Mouse (Mus musculus) liver, embryonic 11.5 days (tissue): ENCODE measurements around the gene Nek6. TPM values are rescaled to one million over a fixed set of nuclear protein-coding genes. Genes with fewer than 3 reads are reported as not detected.
A peak's percentile ranks its signal among the peaks of the same experiment; 100 is the strongest.

ENCODE experiments used
- ATAC-seq: fragments of 200-750 bp; cut with Nextera tagmentation; replicated peaks from 2 replicates; pipeline ENCODE4 v1.8.0; 2017; ENCODE audit warnings: moderate number of reproducible peaks, mild to moderate bottlenecking, moderate TSS enrichment, moderate library complexity; ENCODE audit not compliant: low FRiP score
- DNase-seq: peaks from one replicate; pipeline ENCODE4 v3.0.0-alpha.2; 2017; ENCODE audit warnings: low spot score
- H3K27ac ChIP-seq: fragments of 300-500 bp; sonication (generic); 2 replicates; pipeline ENCODE4 v1.5.1; 2014; ENCODE audit warnings: mild to moderate bottlenecking, low read depth, low read length, control low read depth
- H3K27me3 ChIP-seq: fragments of 300-500 bp; sonication (generic); replicated peaks from 2 replicates; pipeline ENCODE4 v1.6.1; 2014; ENCODE audit warnings: low read length, mixed read lengths; ENCODE audit not compliant: control insufficient read depth, insufficient read depth
- H3K36me3 ChIP-seq: fragments of 300-500 bp; sonication (generic); 2 replicates; pipeline ENCODE4 v1.6.1; 2014; ENCODE audit warnings: mild to moderate bottlenecking, low read length, moderate library complexity, mixed read lengths; ENCODE audit not compliant: control insufficient read depth, insufficient read depth
- H3K4me1 ChIP-seq: fragments of 300-500 bp; sonication (generic); replicated peaks from 2 replicates; pipeline ENCODE4 v1.6.1; 2014; ENCODE audit warnings: low read length, mixed read lengths; ENCODE audit not compliant: control insufficient read depth, insufficient read depth
- H3K4me2 ChIP-seq: fragments of 300-500 bp; sonication (generic); 2 replicates; pipeline ENCODE4 v1.6.1; 2014; ENCODE audit warnings: mild to moderate bottlenecking, control low read depth, moderate library complexity
- H3K4me3 ChIP-seq: fragments of 300-500 bp; sonication (generic); 2 replicates; pipeline ENCODE4 v1.5.1; 2014; ENCODE audit warnings: low read depth, low read length, control low read depth
- H3K9ac ChIP-seq: fragments of 300-500 bp; sonication (generic); 2 replicates; pipeline ENCODE4 v1.6.1; 2014; ENCODE audit warnings: low read depth, low read length, control low read depth
- H3K9me3 ChIP-seq: fragments of 300-500 bp; sonication (generic); 2 replicates; pipeline ENCODE4 v1.6.1; 2016; ENCODE audit warnings: low read length, inconsistent platforms, mixed read lengths; ENCODE audit not compliant: control insufficient read depth
- WGBS: fragments of 180-500 bp; shearing (Covaris S2); extraction: QIAGEN DNeasy Blood & Tissue Kit; methylation state at CpG from one replicate; pipeline ENCODE4 v1.1.7; 2014; 5-methylcytosine and 5-hydroxymethylcytosine counted together
- polyA plus RNA-seq: library from polyadenylated mRNA; unstranded; fragments of >200 nt; fragmentation: Nextera tagmentation; extraction: Ambion mirVana; gene quantifications from 2 replicates; pipeline ENCODE4 v1.2.1, GENCODE M21; 2014

Gene Nek6
- polyA plus RNA-seq, 1 experiment from 2014 or later, result 66.2 TPM

DNA sequence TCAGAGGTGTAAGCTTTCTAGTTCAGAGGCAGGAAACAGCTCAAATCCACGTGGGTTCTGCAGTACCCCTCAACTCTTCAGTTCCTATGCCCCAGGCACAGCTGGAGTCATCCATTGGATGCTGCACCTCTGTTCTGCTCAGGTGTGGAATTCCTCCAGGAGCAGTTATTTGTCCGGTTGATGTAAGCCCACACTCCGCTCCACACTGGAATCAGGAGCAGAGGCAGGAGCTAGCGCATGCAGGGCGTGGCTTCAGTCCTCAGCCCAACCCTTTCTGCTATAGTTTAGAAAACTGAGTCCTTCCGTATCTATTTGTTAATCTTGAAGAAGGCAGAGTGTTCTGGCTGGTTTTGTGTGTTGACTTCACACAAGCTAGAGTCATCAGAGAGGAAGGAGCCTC lies 9.3 kb upstream of the Nek6 start:
- H3K27ac ChIP-seq, result no peak overlapping the region
- no peaks in the 10 kb centered on the region for H3K9me3 ChIP-seq
- no peaks in the 10 kb centered on the region; the same call in 1 of the 2 replicates for H3K27me3 ChIP-seq
- H3K4me1 ChIP-seq, result no peaks in the 10 kb centered on the region
- 73% methylated on average over 6 of the region's 6 CpGs for WGBS
- H3K9ac ChIP-seq, result no peak overlapping the region
- H3K4me2 ChIP-seq, result no peak overlapping the region
- DNase-seq (no peak), ATAC-seq (no peak)
- H3K36me3 ChIP-seq, result no peaks in the 10 kb centered on the region
- H3K4me3 ChIP-seq, result no peak overlapping the region

DNA sequence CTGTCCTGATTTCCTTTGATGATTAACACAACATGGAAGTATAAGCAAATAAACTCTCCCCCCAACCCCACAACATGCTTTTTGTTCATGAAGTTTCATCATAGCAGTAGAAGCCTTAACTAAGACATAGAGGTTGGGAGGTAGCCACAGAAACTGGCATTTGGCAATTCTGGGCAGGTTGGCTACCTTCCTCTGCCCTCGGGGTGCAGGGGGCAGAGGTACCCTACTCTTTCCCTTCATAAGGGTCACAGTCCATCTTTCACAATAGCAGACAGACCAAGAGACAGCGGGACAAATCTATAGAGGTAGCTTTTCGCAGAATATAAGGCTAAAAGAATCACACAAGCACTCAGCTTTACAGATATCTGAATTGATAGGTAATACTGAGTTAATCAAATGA lies 8.7 kb upstream of the Nek6 start:
- no peak overlapping the region for H3K4me3 ChIP-seq
- H3K27me3 ChIP-seq, result no peaks in the 10 kb centered on the region; the same call in 1 of the 2 replicates
- no peaks in the 10 kb centered on the region for H3K4me1 ChIP-seq
- no peak overlapping the region for H3K9ac ChIP-seq
- no peak overlapping the region for H3K27ac ChIP-seq
- no peak overlapping the region for H3K4me2 ChIP-seq
- DNase-seq (no peak), ATAC-seq (no peak)
- no peaks in the 10 kb centered on the region for H3K36me3 ChIP-seq
- no peaks in the 10 kb centered on the region for H3K9me3 ChIP-seq
- 78% methylated on average over 3 of the region's 3 CpGs for WGBS

DNA sequence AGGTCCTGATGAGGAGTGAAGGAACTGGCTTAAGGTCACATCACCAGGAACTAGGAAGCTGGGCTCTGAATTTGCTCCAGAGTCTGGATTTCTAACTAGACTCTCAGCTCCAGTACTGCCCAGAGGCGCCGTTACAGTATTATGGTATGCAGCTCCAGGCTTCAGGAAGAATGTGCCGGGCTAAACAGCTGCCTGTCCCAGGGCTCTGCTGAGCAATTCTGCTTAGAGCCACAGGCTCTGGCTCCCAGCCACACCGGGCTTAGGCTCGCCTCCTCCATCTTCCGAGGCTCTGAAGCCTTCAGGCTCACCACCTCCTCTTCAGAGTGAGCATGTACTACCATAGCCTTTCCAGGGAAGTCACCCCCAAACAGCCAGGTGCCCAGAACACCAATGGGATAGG lies 7.1 kb upstream of the Nek6 start:
- ATAC-seq (no peak), DNase-seq (no peak)
- no peaks in the 10 kb centered on the region for H3K4me1 ChIP-seq
- peaks cover 2% of the 10 kb centered on the region; the same call in 1 of the 2 replicates for H3K27me3 ChIP-seq
- no peak overlapping the region for H3K27ac ChIP-seq
- 67% methylated on average over 6 of the region's 6 CpGs for WGBS
- no peak overlapping the region for H3K9ac ChIP-seq
- H3K4me2 ChIP-seq, result no peak overlapping the region
- H3K9me3 ChIP-seq, result no peaks in the 10 kb centered on the region
- no peak overlapping the region for H3K4me3 ChIP-seq
- H3K36me3 ChIP-seq, result no peaks in the 10 kb centered on the region

GRCm38 (mm10) chr2:38507181-38507580 lies 4.3 kb upstream of the Nek6 start:
- 74% methylated on average over 1 of the region's 1 CpGs for WGBS
- Histone ChIP-seq H3K4me1 (no peaks in the 10 kb centered on the region; the same call in 1 of the 2 replicates), H3K27ac (no peak overlapping the region), H3K9me3 (no peaks in the 10 kb centered on the region), H3K36me3 (no peaks in the 10 kb centered on the region), H3K4me3 (no peak overlapping the region), H3K9ac (no peak overlapping the region), H3K4me2 (no peak overlapping the region), H3K27me3 (peaks cover 5% of the 10 kb centered on the region; the same call in 1 of the 2 replicates)
- no peak for DNase-seq
- ATAC-seq, result no peak

DNA sequence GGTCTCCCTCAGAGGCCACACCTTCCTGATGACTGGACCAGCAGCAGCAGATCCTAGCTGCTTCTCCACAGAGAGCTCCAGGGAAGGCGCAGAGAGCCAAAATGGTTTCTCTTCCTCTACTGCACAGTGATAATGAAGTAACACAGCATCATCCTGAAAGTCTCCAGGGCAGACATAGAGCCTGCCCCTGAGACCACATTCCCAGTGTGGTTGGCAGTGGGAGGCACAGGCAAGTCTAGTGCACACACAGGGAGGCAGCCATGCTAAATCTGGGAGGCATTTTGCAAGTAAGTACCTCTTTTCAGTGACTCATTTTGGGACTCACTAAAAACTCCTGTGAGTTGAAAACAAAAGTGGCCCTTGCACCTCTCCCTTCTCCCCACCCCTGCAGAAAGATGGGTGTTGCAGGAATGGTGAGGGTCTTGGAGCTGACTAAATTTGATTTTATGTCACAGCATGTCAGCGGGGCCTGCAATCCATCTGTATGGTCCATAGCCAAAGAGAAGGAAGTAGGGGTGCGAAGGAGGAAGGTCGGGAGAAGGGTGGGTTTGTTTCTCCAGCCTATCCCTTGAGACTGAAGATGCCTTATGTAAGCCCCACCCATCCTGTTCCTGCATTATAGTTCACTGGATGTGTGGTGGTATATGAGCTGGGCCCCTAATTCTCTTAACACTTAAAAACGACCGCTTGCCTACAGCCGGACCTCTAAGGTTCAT lies 2.3 kb upstream of the Nek6 start:
- Histone ChIP-seq H3K9me3 (no peaks in the 10 kb centered on the region), H3K27me3 (peaks cover 5% of the 10 kb centered on the region; the same call in 1 of the 2 replicates), H3K4me2 (no peak overlapping the region), H3K9ac (no peak overlapping the region), H3K4me3 (no peak overlapping the region), H3K4me1 (peaks cover 7% of the 10 kb centered on the region; the same call in 1 of the 2 replicates), H3K27ac (no peak overlapping the region), H3K36me3 (no peaks in the 10 kb centered on the region)
- 81% methylated on average over 7 of the region's 7 CpGs for WGBS
- no peak for DNase-seq
- ATAC-seq, result no peak

DNA sequence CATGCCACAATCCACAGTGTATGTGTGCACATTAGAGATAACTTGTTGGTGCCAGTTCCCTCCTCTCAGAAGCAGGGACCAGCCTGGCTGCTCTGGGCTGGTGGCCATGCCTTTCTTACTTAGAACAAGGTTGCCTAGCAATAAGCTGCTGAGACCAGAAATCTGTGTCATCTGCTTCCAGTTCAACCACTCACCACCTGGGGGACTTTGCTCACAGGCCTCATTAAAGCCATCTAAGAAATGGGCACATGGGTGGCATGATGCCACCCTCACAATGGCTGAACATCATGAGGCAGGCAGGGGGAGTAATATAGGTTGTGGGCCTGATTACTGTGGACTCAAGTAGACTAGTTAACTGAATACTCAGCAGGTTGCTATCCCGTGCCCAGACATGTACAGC lies 1.3 kb upstream of the Nek6 start:
- H3K4me1 ChIP-seq, result peaks cover 14% of the 10 kb centered on the region
- H3K27me3 ChIP-seq, result peaks cover 5% of the 10 kb centered on the region; the same call in 1 of the 2 replicates
- H3K4me2 ChIP-seq, result no peak overlapping the region
- 91% methylated on average over 1 of the region's 1 CpGs for WGBS
- H3K27ac ChIP-seq, result no peak overlapping the region
- no peaks in the 10 kb centered on the region for H3K36me3 ChIP-seq
- H3K4me3 ChIP-seq, result no peak overlapping the region
- DNase-seq (no peak), ATAC-seq (no peak)
- H3K9me3 ChIP-seq, result no peaks in the 10 kb centered on the region
- no peak overlapping the region for H3K9ac ChIP-seq

- Histone ChIP-seq H3K4me2 (peak overlapping the region; percentile 74), H3K9ac (peak overlapping the region; percentile 81), H3K4me3 (peak overlapping the region; percentile 86), H3K36me3 (peaks cover 4% of the 10 kb centered on the region; the same call in 1 of the 2 replicates), H3K27me3 (peaks cover 5% of the 10 kb centered on the region; the same call in 1 of the 2 replicates), H3K4me1 (peaks cover 14% of the 10 kb centered on the region), H3K27ac (peak overlapping the region; percentile 71), H3K9me3 (no peaks in the 10 kb centered on the region)
- 26% methylated on average over 16 of the region's 16 CpGs for WGBS
- DNase-seq (no peak), ATAC-seq (no peak)
These were observed 1.1 kb downstream of the Nek6 start for GRCm38 (mm10) chr2:38512308-38513182.

GRCm38 (mm10) chr2:38513183-38513529 lies 1.7 kb downstream of the Nek6 start:
- Histone ChIP-seq H3K36me3 (peaks cover 4% of the 10 kb centered on the region; the same call in 1 of the 2 replicates), H3K4me1 (peaks cover 14% of the 10 kb centered on the region), H3K9me3 (no peaks in the 10 kb centered on the region), H3K27ac (peak overlapping the region; percentile 56; the same call in 1 of the 2 replicates), H3K9ac (peak overlapping the region; percentile 48), H3K4me3 (peak overlapping the region; percentile 86), H3K4me2 (peak overlapping the region; percentile 74), H3K27me3 (peaks cover 5% of the 10 kb centered on the region; the same call in 1 of the 2 replicates)
- ATAC-seq (no peak), DNase-seq (no peak)
- 71% methylated on average over 2 of the region's 2 CpGs for WGBS
